Mouse (Mus musculus) bone marrow, adult 2 months (tissue): Measurements from ENCODE around the gene Slc30a1. TPM values are rescaled to one million over a fixed set of nuclear protein-coding genes. Genes with fewer than 3 reads are reported as not detected.

Source experiments
- H3K27ac ChIP-seq: fragments of 200-500 bp; 2 replicates; pipeline ENCODE4 v1.5.1; 2012; ENCODE audit warnings: low read depth, mild to moderate bottlenecking, control low read depth, inconsistent platforms, low read length; ENCODE audit not compliant: control insufficient read depth, poor library complexity, insufficient read depth
- H3K4me1 ChIP-seq: fragments of 200-500 bp; 2 replicates; pipeline ENCODE4 v1.6.1; 2011; ENCODE audit warnings: low read length; ENCODE audit not compliant: control insufficient read depth, insufficient read depth
- H3K4me3 ChIP-seq: fragments of 200-500 bp; replicated peaks from 2 replicates; pipeline ENCODE3; 2011; ENCODE audit warnings: mild to moderate bottlenecking, low read depth, low read length, control low read depth; ENCODE audit not compliant: control insufficient read depth
- CTCF ChIP-seq: fragments of 200-500 bp; IDR thresholded peaks from 2 replicates; pipeline ENCODE4 v1.5.1; 2011; ENCODE audit warnings: low read length, control low read depth; ENCODE audit not compliant: control insufficient read depth, insufficient read depth
- POLR2A ChIP-seq: fragments of 200-500 bp; IDR thresholded peaks from 2 replicates; pipeline ENCODE4 v1.6.1; 2011; ENCODE audit warnings: low read depth, mild to moderate bottlenecking, control low read depth, low read length, borderline replicate concordance; ENCODE audit not compliant: control insufficient read depth
- WGBS: fragments of 180-500 bp; shearing (Covaris S2); methylation state at CpG from one replicate; pipeline ENCODE4 v1.1.7; 2018; 5-methylcytosine and 5-hydroxymethylcytosine counted together
- polyA plus RNA-seq: library from polyadenylated mRNA; stranded (reverse); fragments of >200 nt; gene quantifications from 2 replicates; pipeline ENCODE4 v1.2.4, GENCODE M21; 2011; ENCODE audit warnings: low replicate concordance; ENCODE audit not compliant: missing spikeins, insufficient read depth, insufficient read length

Slc30a1 gene
- polyA plus RNA-seq, result 5.0 and 7.9 TPM in 2 replicates

DNA sequence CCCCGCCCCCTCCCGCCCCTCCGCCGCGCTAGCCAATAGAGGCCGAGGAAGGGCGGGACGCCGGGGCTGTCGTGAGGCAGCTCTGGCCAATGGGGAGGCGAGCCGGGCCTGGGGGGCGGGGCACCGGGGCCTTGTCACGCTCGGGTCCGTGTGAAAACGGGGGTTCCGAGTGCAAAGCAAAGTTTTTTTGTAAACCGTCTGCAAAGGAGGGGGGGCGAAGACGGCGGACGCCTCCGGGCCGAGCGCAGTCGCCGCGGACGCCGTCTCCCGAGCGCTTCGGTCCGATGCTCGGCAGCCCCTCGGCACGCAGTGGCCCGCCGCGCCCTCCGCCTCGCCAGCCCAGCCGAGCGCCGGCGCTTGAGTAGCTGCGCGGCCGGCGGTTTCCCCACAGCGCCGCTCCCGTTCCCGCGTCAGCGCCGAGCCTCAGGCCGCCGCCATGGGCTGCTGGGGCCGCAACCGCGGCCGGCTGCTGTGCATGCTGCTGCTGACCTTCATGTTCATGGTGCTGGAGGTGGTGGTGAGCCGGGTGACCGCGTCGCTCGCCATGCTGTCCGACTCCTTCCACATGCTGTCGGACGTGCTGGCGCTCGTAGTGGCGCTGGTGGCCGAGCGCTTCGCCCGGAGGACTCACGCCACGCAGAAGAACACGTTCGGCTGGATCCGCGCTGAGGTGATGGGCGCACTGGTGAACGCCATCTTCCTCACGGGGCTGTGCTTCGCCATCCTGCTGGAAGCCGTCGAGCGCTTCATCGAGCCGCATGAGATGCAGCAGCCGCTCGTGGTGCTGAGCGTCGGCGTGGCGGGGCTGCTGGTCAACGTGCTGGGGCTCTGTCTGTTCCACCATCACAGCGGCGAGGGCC lies at the start of gene Slc30a1:
TSS of gene Slc30a1 (plus strand) at position 197 of the 860 bp plus-strand sequence.
- TF ChIP-seq CTCF, result no peak
- peak; percentile 89 for TF ChIP-seq POLR2A
- Histone ChIP-seq H3K27ac (peak within 1 kb of the TSS; percentile 91), H3K4me1 (peaks cover 2% of the 10 kb centered on the region), H3K4me3 (peak within 1 kb of the TSS; percentile 94)
- under 1% methylated on average over 100 of the region's 104 CpGs for WGBS

DNA sequence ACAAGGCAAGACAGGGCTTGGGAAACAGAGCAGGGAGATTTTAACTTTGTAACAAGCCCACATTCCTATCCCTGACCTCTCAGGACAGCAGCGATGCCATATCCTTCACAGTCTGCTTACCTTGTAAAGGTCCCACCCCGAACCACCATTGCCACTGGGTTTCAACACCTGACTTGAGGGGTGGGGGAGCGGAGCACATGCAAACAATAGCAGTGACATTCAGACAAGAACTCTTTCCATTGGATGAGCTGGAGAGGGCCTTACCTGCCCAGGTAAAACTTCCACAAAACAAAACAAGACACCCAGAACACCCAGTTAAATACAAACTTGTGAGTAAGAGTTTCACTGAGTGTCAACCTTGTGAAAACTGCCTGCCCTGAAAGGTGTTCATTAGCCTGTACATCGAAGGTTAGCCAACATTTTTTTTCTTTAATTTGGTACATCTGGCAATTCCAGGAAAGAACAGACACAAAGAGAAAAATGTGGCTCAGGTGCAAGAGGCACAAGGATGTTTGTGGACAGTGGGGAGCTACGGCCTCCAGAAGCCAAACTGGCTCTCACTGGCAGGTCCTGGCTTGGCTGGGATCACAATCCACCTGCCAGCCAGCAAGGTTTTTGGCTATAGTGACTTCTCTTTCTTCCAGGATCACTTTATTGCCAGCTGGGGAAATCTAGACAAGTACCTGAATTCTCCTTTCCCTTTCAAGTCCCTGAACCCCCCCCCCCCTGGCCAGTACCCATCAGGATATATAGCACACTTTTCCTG lies 49.5 kb upstream of the Slc30a1 start:
- 90% methylated on average over 5 of the region's 5 CpGs for WGBS
- Histone ChIP-seq H3K4me3 (no peak overlapping the region), H3K4me1 (peaks cover 2% of the 10 kb centered on the region; the same call in 1 of the 2 replicates), H3K27ac (no peak overlapping the region)
- TF ChIP-seq POLR2A (no peak), CTCF (no peak)

DNA sequence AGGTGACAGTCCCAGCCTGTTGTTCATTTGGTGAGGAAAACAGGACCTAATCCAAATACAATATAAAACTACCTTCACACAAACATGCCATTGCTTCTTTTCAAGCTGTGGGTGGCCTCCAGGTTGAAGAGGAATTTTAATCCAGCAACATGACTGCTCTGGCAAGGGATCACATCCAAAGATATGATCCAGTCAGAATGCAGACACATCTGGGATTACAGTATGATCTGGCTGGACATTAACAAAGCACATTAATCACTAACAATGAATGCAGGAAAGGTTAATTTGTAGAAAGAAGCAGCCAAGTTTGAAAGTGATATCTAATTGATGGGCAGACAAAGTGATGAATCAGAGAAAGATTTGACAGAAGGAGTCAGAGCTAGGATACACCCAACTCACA lies 48.4 kb upstream of the Slc30a1 start:
- Histone ChIP-seq H3K4me1 (peaks cover 2% of the 10 kb centered on the region; the same call in 1 of the 2 replicates), H3K4me3 (no peak overlapping the region), H3K27ac (no peak overlapping the region)
- TF ChIP-seq POLR2A, result no peak
- TF ChIP-seq CTCF, result no peak

DNA sequence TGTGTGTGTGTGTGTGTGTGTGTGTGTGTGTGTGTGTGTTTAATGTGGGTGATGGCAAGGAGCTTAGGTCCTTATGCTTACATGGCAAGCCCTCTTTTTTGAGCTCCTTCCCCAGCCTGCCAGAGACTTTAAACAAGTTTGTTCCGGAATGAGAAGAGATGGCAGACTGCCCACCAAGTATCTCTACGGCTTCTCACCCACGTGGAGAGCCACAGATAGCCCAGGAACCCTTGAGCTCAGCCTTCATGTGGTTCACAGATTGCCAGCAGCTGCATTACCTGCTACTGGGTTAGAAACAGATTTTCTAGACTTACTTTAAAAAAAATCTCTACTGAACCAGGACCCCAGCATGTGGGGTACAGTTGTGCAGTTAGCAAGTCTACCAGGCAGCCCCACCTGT lies 46.7 kb upstream of the Slc30a1 start:
- H3K4me1 ChIP-seq, result peaks cover 2% of the 10 kb centered on the region; the same call in 1 of the 2 replicates
- 66% methylated on average over 3 of the region's 3 CpGs for WGBS
- TF ChIP-seq CTCF (no peak), POLR2A (no peak)
- H3K27ac ChIP-seq, result no peak overlapping the region
- no peak overlapping the region for H3K4me3 ChIP-seq

DNA sequence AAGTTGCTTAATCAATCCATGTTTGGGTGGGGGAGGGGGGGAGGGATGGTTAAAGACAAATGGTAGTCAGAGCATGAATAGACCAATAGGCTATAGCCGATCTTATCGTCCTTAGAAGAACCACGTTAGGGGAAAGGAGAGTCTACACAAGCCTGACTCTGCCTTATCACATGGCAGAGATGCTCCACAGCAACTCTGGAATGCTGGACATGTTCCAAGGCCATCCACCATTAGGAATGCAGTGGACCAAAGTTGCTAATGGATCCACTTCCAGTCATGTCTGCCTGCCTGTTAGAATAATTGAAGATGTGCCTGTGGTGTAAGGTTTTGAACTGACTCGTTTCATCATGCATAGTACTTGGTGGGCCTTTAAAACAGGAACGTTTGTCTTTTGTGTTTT lies 45.3 kb upstream of the Slc30a1 start:
- Histone ChIP-seq H3K4me1 (peaks cover 1% of the 10 kb centered on the region; the same call in 1 of the 2 replicates), H3K4me3 (no peak overlapping the region), H3K27ac (no peak overlapping the region)
- TF ChIP-seq POLR2A, result no peak
- TF ChIP-seq CTCF, result no peak
- 77% methylated on average over 5 of the region's 5 CpGs for WGBS

DNA sequence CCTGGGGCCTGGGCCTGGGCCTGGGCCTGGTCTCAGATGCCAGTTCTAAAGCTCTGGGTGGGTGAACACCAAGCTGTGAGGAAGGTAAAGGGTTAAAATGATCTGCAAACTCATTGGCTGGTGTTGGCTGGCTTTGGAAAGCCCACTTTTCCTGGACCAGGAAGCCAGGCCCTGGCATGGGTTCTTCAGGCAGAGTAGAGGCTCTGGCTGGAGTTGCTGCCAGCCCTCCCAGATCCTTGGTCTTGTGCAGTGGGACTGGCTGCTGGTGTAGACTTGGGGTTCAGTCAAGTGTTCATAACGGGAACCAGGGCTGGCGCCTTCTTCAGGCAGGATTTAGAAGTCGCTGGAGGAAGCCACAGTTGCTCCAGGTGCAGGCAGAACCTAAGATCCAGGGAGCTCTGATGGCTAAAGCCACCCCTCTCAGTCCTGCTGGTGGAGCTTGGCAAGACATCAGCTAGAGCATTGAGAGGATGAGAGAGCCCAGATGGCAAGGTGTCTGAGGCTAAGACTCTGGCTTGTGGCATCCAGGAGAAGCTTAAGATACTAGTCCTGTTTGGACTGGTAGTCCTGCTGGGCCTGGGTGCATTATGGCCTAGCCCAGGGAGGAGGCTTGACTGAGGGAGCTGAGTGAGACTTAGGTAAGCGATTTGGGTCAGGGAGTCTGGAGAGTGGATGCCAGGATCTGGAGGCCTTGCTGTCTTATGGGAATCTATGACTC lies 42.6 kb upstream of the Slc30a1 start:
- TF ChIP-seq CTCF (no peak), POLR2A (no peak)
- WGBS, result 70% methylated on average over 4 of the region's 4 CpGs
- H3K4me1 ChIP-seq, result no peaks in the 10 kb centered on the region

DNA sequence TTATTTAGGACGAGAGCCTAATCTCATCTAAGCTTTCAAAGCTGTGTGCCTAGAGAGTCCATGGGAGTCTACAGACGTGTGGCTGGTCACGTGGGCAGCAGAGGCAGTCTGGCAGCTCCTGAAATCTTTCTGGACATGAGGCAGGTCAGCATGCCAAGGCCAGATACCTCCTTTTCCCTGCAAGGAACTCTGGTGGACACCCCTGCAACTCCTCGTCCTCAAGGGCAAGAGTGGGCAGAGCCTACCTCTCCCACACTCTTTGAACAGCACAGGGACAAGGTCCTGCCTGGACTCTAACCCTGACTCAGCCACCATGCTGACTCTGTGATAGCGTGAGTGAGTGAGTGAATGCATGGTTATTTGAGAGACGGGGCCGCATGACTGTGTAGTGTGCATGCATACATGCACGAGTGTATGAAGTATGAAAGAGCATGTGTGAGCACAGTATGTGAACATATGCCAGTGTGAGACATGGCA lies 42.0 kb upstream of the Slc30a1 start:
- no peak for TF ChIP-seq POLR2A
- no peak for TF ChIP-seq CTCF
- Histone ChIP-seq H3K4me3 (no peak overlapping the region), H3K4me1 (no peaks in the 10 kb centered on the region), H3K27ac (no peak overlapping the region)
- 81% methylated on average over 8 of the region's 8 CpGs for WGBS

More for the DNA sequence above, 42.6 kb upstream of the Slc30a1 start:
- no peak overlapping the region for H3K4me3 ChIP-seq
- H3K27ac ChIP-seq, result no peak overlapping the region
